Comparison of ENCODE assay signal across 19 mouse cellular contexts in the genomic region with DNA sequence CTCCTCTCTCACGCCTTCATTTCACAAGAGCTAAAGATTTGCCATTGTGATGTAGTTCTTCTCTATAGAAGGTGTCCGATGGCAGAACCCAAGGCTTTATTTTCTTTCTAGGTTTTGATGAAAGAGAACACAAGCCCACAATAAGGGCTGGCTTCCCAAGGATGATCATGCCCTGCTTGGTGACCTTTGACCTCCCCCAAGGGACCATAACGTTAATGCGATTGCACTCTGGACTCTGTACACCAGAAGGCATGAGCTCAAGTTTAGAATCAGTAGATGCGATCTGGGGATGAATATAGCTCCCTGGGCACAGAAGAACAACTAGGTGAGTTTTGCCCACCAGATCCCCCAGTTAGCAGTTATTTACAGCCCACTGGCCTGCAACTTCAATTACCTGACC.
A peak's percentile ranks its signal among the peaks of the same experiment; 100 is the strongest.
DNase-seq lines count a peak whose midpoint lies in the region; ATAC-seq lines count a peak whose summit lies in the region.
"Had no signal": no experiment of that assay in that cellular context is flagged by ENCODE, and none has a peak within 500 bp of the region (broad histone marks: within the 10 kb centered on the region; RNA-seq: fewer than 3 reads in every experiment).

No protein-coding gene starts in this region.

- no peak overlapping the region for H3K27ac ChIP-seq in kidney, embryonic 14.5 days (ENCODE audit: low read depth, low read length)
- no peak overlapping the region for H3K27ac ChIP-seq in midbrain, embryonic 11.5 days (ENCODE audit: low read depth, low read length)
- H3K27ac ChIP-seq in midbrain, embryonic 16.5 days (ENCODE audit: low read length): no peak overlapping the region
- no peak overlapping the region for H3K27ac ChIP-seq in heart, embryonic 10.5 days
- H3K27ac ChIP-seq: embryonic facial prominence, embryonic 15.5 days; forebrain, embryonic 10.5 days had no signal

- H3K36me3 ChIP-seq in kidney, embryonic 14.5 days (ENCODE audit: control insufficient read depth, insufficient read depth, low read length): no peaks in the 10 kb centered on the region
- H3K36me3 ChIP-seq in midbrain, embryonic 11.5 days (ENCODE audit: control insufficient read depth, insufficient read depth, low read length): no peaks in the 10 kb centered on the region
- no peaks in the 10 kb centered on the region for H3K36me3 ChIP-seq in midbrain, embryonic 16.5 days (ENCODE audit: control insufficient read depth, insufficient read depth, low read length)
- no peaks in the 10 kb centered on the region for H3K36me3 ChIP-seq in heart, embryonic 10.5 days
- H3K36me3 ChIP-seq: embryonic facial prominence, embryonic 15.5 days; forebrain, embryonic 10.5 days had no signal

- 60% methylated on average over 5 of the region's 5 CpGs for WGBS in kidney, embryonic 14.5 days
- WGBS in midbrain, embryonic 11.5 days: 64% methylated on average over 5 of the region's 5 CpGs
- WGBS in midbrain, embryonic 16.5 days: 73% methylated on average over 5 of the region's 5 CpGs
- 86% methylated on average over 5 of the region's 5 CpGs for WGBS in heart, embryonic 10.5 days

- DNase-seq in kidney, adult 11 months: peak; percentile 53
- peak; percentile 28 for DNase-seq in midbrain, embryonic 11.5 days (ENCODE audit: low spot score, missing footprints)
- DNase-seq in mesoderm, embryonic 11.5 days (ENCODE audit: low read depth, low spot score): peak; percentile 37
- DNase-seq in heart, embryonic 10.5 days (ENCODE audit: low spot score): no peak
- DNase-seq: adrenal gland, postnatal 10 days; cerebellum, adult 11 months; cerebellum, adult 8-10 months; embryo, embryonic 11 days; gastrocnemius, postnatal 36 days; heart, adult 11 months; heart, postnatal 10 days; heart, postnatal 4 days had no signal

- H3K4me1 ChIP-seq in kidney, embryonic 14.5 days (ENCODE audit: control insufficient read depth, insufficient read depth, low read length): peaks cover 8% of the 10 kb centered on the region
- no peaks in the 10 kb centered on the region for H3K4me1 ChIP-seq in midbrain, embryonic 11.5 days (ENCODE audit: control insufficient read depth, insufficient read depth, low read length)
- no peaks in the 10 kb centered on the region for H3K4me1 ChIP-seq in midbrain, embryonic 16.5 days (ENCODE audit: control insufficient read depth, insufficient read depth, low read length)
- H3K4me1 ChIP-seq in heart, embryonic 10.5 days: peaks cover 7% of the 10 kb centered on the region; the same call in 1 of the 2 replicates
- H3K4me1 ChIP-seq: embryonic facial prominence, embryonic 15.5 days had no signal

- H3K4me2 ChIP-seq in kidney, embryonic 14.5 days (replicated peaks; ENCODE audit: low read depth, low read length): no peak overlapping the region
- H3K4me2 ChIP-seq in midbrain, embryonic 11.5 days: no peak overlapping the region
- H3K4me2 ChIP-seq in midbrain, embryonic 16.5 days (ENCODE audit: low read length): no peak overlapping the region
- H3K4me2 ChIP-seq: embryonic facial prominence, embryonic 15.5 days had no signal

- ATAC-seq in kidney, embryonic 14.5 days (ENCODE audit: low FRiP score, low TSS enrichment): no peak
- no peak for ATAC-seq in midbrain, embryonic 11.5 days (ENCODE audit: low FRiP score)
- no peak for ATAC-seq in midbrain, embryonic 16.5 days
- no peak for ATAC-seq in megakaryocyte, adult 5-6 weeks (ENCODE audit: poor library complexity, severe bottlenecking)
- ATAC-seq: forebrain, embryonic 14.5 days had no signal

- H3K9ac ChIP-seq in kidney, embryonic 14.5 days (ENCODE audit: low read depth, low read length): no peak overlapping the region
- H3K9ac ChIP-seq in midbrain, embryonic 11.5 days (ENCODE audit: low read length): no peak overlapping the region
- H3K9ac ChIP-seq in midbrain, embryonic 16.5 days (ENCODE audit: low read depth, low read length): no peak overlapping the region
- H3K9ac ChIP-seq: embryonic facial prominence, embryonic 15.5 days had no signal

- no peaks in the 10 kb centered on the region for H3K27me3 ChIP-seq in kidney, embryonic 14.5 days (ENCODE audit: control insufficient read depth, insufficient read depth, low read length)
- no peaks in the 10 kb centered on the region for H3K27me3 ChIP-seq in midbrain, embryonic 11.5 days (ENCODE audit: control insufficient read depth, insufficient read depth, low read length)
- H3K27me3 ChIP-seq in midbrain, embryonic 16.5 days (ENCODE audit: control insufficient read depth, insufficient read depth, low read depth, low read length): no peaks in the 10 kb centered on the region
- no peaks in the 10 kb centered on the region for H3K27me3 ChIP-seq in heart, embryonic 10.5 days (ENCODE audit: insufficient read depth, poor library complexity, severe bottlenecking)
- H3K27me3 ChIP-seq: embryonic facial prominence, embryonic 15.5 days had no signal

- H3K4me3 ChIP-seq in kidney, embryonic 14.5 days (ENCODE audit: low read length): no peak overlapping the region
- no peak overlapping the region for H3K4me3 ChIP-seq in midbrain, embryonic 11.5 days (ENCODE audit: low read depth, low read length)
- no peak overlapping the region for H3K4me3 ChIP-seq in midbrain, embryonic 16.5 days (ENCODE audit: low read depth, low read length)
- H3K4me3 ChIP-seq in heart, embryonic 10.5 days: no peak overlapping the region
- H3K4me3 ChIP-seq: embryonic facial prominence, embryonic 15.5 days; erythroblast, embryonic 14.5 days; forebrain, embryonic 10.5 days had no signal

- H3K9me3 ChIP-seq in kidney, embryonic 14.5 days (ENCODE audit: control insufficient read depth, low read length): no peaks in the 10 kb centered on the region
- H3K9me3 ChIP-seq in midbrain, embryonic 11.5 days (ENCODE audit: control insufficient read depth, low read length): no peaks in the 10 kb centered on the region
- H3K9me3 ChIP-seq in midbrain, embryonic 16.5 days (replicated peaks; ENCODE audit: control insufficient read depth, low read length, poor library complexity, severe bottlenecking): no peaks in the 10 kb centered on the region
- H3K9me3 ChIP-seq in heart, embryonic 10.5 days: no peaks in the 10 kb centered on the region
- H3K9me3 ChIP-seq: embryonic facial prominence, embryonic 15.5 days; forebrain, embryonic 10.5 days had no signal
